Mouse (Mus musculus) small intestine, adult 2 months (tissue): ENCODE results near the gene Tmem95.

Experiments used
- CTCF ChIP-seq: fragments of 200-500 bp; IDR thresholded peaks from 2 replicates; pipeline ENCODE4 v1.5.1; 2012; ENCODE audit warnings: low read depth, mild to moderate bottlenecking, control low read depth, inconsistent platforms, low read length, moderate library complexity, mixed read lengths; ENCODE audit not compliant: insufficient replicate concordance, insufficient read length; ENCODE audit errors: extremely low read depth
- POLR2A ChIP-seq: fragments of 200-500 bp; IDR thresholded peaks from 2 replicates; pipeline ENCODE4 v1.6.1; 2012; ENCODE audit warnings: low read depth, mild to moderate bottlenecking, control low read depth, inconsistent platforms, low read length, moderate library complexity

DNA sequence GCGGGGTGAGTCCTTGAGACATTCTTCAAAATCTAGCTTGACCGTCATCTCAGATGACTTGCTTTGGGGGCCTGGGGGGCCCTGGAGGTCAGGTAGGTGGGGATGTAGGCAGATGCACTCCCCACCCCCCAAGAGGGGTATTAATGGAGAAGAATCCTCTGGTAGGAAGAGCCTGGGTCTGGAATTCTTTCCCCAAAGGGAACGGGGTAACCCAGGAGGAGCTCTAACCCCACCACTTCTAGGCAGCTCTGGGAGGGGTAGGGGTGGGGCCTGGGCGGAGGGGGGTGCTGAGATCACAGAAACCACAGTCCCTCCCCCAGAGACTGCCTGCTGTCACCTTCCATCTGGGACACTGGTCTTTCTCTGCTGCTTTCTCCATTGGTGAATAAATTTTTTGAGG, 17.5 kb upstream of the Tmem95 start, which contains the start of gene Acap1:
- TF ChIP-seq CTCF (no peak), POLR2A (no peak)
